Mouse (Mus musculus) E14TG2a.4 (cell line): ENCODE data around the gene Chst11.

Source experiments
- CTCF ChIP-seq: conservative IDR thresholded peaks from 2 replicates; pipeline ENCODE4 v1.5.1; 2014; ENCODE audit warnings: low read length
- NANOG ChIP-seq: IDR thresholded peaks from 2 replicates; pipeline ENCODE4 v1.6.1; 2014; ENCODE audit warnings: borderline replicate concordance, low read length, mixed read lengths
- POU5F1 ChIP-seq: IDR thresholded peaks from 2 replicates; pipeline ENCODE4 v1.6.1; 2014; ENCODE audit warnings: low read length, borderline replicate concordance

DNA sequence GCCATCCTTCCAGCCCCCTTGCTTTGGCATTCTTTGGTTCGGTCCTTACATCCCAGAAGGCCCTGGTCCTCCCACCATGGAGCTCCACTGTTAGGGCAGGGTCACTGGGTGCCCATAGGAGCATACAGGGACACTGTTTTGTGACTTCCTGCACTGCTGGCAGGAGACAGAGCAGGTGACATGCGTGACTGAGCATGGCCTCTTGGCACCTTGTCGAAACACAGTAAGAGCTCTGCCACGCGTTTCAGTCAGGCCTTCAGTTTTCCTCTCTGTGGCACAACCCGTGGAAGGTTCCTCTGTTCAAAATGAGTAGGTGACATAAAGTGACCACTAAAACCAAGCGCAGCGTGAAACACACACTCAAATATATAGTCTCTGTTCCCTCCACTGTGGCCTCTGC, 83.2 kb downstream of the Chst11 start:
- TF ChIP-seq CTCF (no peak), NANOG (no peak), POU5F1 (no peak)
